In the genomic region with DNA sequence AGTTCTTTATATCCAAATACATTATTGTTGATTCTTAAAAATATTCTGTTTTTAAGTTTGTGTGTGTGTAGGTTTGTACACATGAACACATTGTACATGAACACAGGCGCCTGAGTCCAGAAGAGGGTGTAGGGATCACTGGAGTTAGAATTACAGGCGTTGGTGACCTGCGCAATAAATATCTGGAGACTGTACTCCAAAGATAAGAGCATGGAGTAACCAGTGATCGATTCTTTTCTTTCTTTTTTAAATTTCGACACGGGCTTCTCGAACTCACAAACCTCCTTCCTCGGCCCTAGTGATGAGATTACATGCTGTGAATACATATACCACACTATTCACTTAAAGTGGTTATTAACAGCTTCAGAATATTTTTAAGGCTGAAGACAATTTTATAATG, we compare ENCODE assay signal across 7 mouse cellular contexts. TPM values are rescaled to one million over a fixed set of nuclear protein-coding genes. Genes with fewer than 3 reads are reported as not detected.
A peak's percentile ranks its signal among the peaks of the same experiment; 100 is the strongest.
DNase-seq lines count a peak whose midpoint lies in the region; ATAC-seq and TF ChIP-seq lines count a peak whose summit lies in the region.

No protein-coding gene starts in this region.

- H3K4me2 ChIP-seq in neural tube, embryonic 11.5 days (ENCODE audit: low read depth), result peak overlapping the region; percentile 98; the same call in 1 of the 2 replicates
- peak overlapping the region; percentile 88; the same call in 1 of the 2 replicates for H3K4me2 ChIP-seq in heart, postnatal 0 days (ENCODE audit: low read depth, low read length)
- H3K4me2 ChIP-seq in liver, embryonic 16.5 days (ENCODE audit: low read depth, low read length), result peak overlapping the region; percentile 99

- H3K4me1 ChIP-seq in neural tube, embryonic 11.5 days (ENCODE audit: control insufficient read depth, insufficient read depth, low read length), result 0 out of 2 replicates have a peak, but pooled peaks cover 2% of the 10 kb centered on the region
- H3K4me1 ChIP-seq in heart, postnatal 0 days (ENCODE audit: control insufficient read depth, insufficient read depth), result peaks cover 6% of the 10 kb centered on the region; the same call in 1 of the 2 replicates
- peaks cover 11% of the 10 kb centered on the region for H3K4me1 ChIP-seq in liver, embryonic 16.5 days (ENCODE audit: control insufficient read depth, low read depth, low read length)

- TF ChIP-seq EP300 in heart, postnatal 0 days (IDR thresholded peaks at IDR 0.05; ENCODE audit: low read depth), result no peak

- TF ChIP-seq CTCF in heart, postnatal 0 days (IDR thresholded peaks at IDR 0.05; ENCODE audit: low read depth), result no peak

- no peaks in the 10 kb centered on the region for H3K27me3 ChIP-seq in neural tube, embryonic 11.5 days (ENCODE audit: control insufficient read depth, insufficient read depth, low read length)
- H3K27me3 ChIP-seq in heart, postnatal 0 days (ENCODE audit: control insufficient read depth, insufficient read depth, low read length), result no peaks in the 10 kb centered on the region
- H3K27me3 ChIP-seq in liver, embryonic 16.5 days (ENCODE audit: control insufficient read depth, insufficient read depth, low read depth, low read length), result no peaks in the 10 kb centered on the region

- WGBS in neural tube, embryonic 11.5 days, result 76% methylated on average over 8 of the region's 8 CpGs
- 72% methylated on average over 8 of the region's 8 CpGs for WGBS in heart, postnatal 0 days
- 27% methylated on average over 8 of the region's 8 CpGs for WGBS in liver, embryonic 16.5 days (ENCODE audit: insufficient replicate concordance)

- no peaks in the 10 kb centered on the region for H3K36me3 ChIP-seq in neural tube, embryonic 11.5 days (ENCODE audit: control insufficient read depth, insufficient read depth, low read length)
- no peaks in the 10 kb centered on the region for H3K36me3 ChIP-seq in heart, postnatal 0 days (replicated peaks; ENCODE audit: control insufficient read depth, insufficient read depth, low read length)
- no peaks in the 10 kb centered on the region for H3K36me3 ChIP-seq in liver, embryonic 16.5 days (ENCODE audit: control insufficient read depth, insufficient read depth)

- intact Hi-C loops in left cerebral cortex, postnatal 10 days (cut with DNase I), result no loop called here

- H3K9me3 ChIP-seq in neural tube, embryonic 11.5 days (ENCODE audit: control insufficient read depth, low read length), result no peaks in the 10 kb centered on the region
- H3K9me3 ChIP-seq in heart, postnatal 0 days (replicated peaks; ENCODE audit: control insufficient read depth, low read length), result no peaks in the 10 kb centered on the region
- H3K9me3 ChIP-seq in liver, embryonic 16.5 days (replicated peaks; ENCODE audit: control insufficient read depth, low read length), result no peaks in the 10 kb centered on the region

- ATAC-seq in neural tube, embryonic 11.5 days (ENCODE audit: insufficient read depth, low FRiP score, low TSS enrichment), result no peak
- no peak for ATAC-seq in heart, postnatal 0 days (ENCODE audit: insufficient read depth, low read depth)
- peak; percentile 93 for ATAC-seq in liver, embryonic 16.5 days (ENCODE audit: low read depth)

- H3K27ac ChIP-seq in neural tube, embryonic 11.5 days (ENCODE audit: low read depth, low read length), result no peak overlapping the region
- H3K27ac ChIP-seq in heart, postnatal 0 days (ENCODE audit: low read depth), result no peak overlapping the region
- H3K27ac ChIP-seq in liver, embryonic 16.5 days (ENCODE audit: low read length), result peak overlapping the region; percentile 70

- no peak overlapping the region for H3K4me3 ChIP-seq in neural tube, embryonic 11.5 days (ENCODE audit: low read depth, low read length)
- peak overlapping the region; percentile 52; the same call in 1 of the 2 replicates for H3K4me3 ChIP-seq in heart, postnatal 0 days (ENCODE audit: low read depth, low read length)
- peak overlapping the region; percentile 77 for H3K4me3 ChIP-seq in liver, embryonic 16.5 days (ENCODE audit: low read depth, low read length)

- no peak overlapping the region for H3K9ac ChIP-seq in neural tube, embryonic 11.5 days (ENCODE audit: low read length)
- H3K9ac ChIP-seq in heart, postnatal 0 days (replicated peaks; ENCODE audit: low read depth, low read length), result 0 out of 2 replicates have a peak overlapping the region, but pooled peaks have one; percentile 3
- H3K9ac ChIP-seq in liver, embryonic 16.5 days (ENCODE audit: low read depth, low read length), result peak overlapping the region; percentile 69

- no peak for DNase-seq in neural tube, embryonic 11.5 days (ENCODE audit: low spot score)
- no peak for DNase-seq in neural tube, embryonic 10.5 days (ENCODE audit: extremely low spot score, low spot score)
- DNase-seq in heart, postnatal 0 days (ENCODE audit: low spot score), result no peak
- no peak for DNase-seq in frontal cortex, postnatal 14 days (ENCODE audit: low spot score in 2 of 2)
- DNase-seq in right cerebral cortex, adult 2 months (ENCODE audit: low spot score in 2 of 2), result no peak
- no peak for DNase-seq in left cerebral cortex, postnatal 10 days (ENCODE audit: extremely low spot score in 1 of 2, low spot score in 2 of 2)

RNA-seq across cellular contexts. Expression of gene Zfp239, which starts 0.6 kb away (rescaled TPM):
- polyA plus RNA-seq in neural tube, embryonic 11.5 days (2014; fragmentation: Nextera tagmentation; extraction: Ambion mirVana), result 9.6 and 10.8 TPM in 2 replicates
- total RNA-seq in heart, postnatal 0 days (2014; rRNA removed; ENCODE audit: low replicate concordance), result 0.27 TPM in 1 of 2 replicates, not detected in the other
- polyA plus RNA-seq in heart, postnatal 0 days (2015; fragmentation: Nextera tagmentation; extraction: Ambion mirVana), result 0.20 and 0.48 TPM in 2 replicates
- 1.7 and 2.3 TPM in 2 replicates for polyA plus RNA-seq in liver, embryonic 16.5 days (2015; fragmentation: Nextera tagmentation; extraction: Ambion mirVana)
- 10 to 100 TPM; 31.6 to 38.5 TPM for total RNA-seq in left cerebral cortex, postnatal 10 days (2021)

RNA-seq across cellular contexts. Expression of gene Zfp637, which starts 21.5 kb away (rescaled TPM):
- polyA plus RNA-seq in neural tube, embryonic 11.5 days (2014; fragmentation: Nextera tagmentation; extraction: Ambion mirVana), result 132 and 134 TPM in 2 replicates
- total RNA-seq in heart, postnatal 0 days (2014; rRNA removed; ENCODE audit: low replicate concordance), result 47.3 and 52.9 TPM in 2 replicates
- 67.6 and 74.0 TPM in 2 replicates for polyA plus RNA-seq in heart, postnatal 0 days (2015; fragmentation: Nextera tagmentation; extraction: Ambion mirVana)
- polyA plus RNA-seq in liver, embryonic 16.5 days (2015; fragmentation: Nextera tagmentation; extraction: Ambion mirVana), result 28.9 and 30.6 TPM in 2 replicates
- 10 to 100 TPM; 64.1 to 71.1 TPM for total RNA-seq in left cerebral cortex, postnatal 10 days (2021)

RNA-seq across cellular contexts. Expression of gene Hnrnpf, which starts 37.7 kb away (rescaled TPM):
- polyA plus RNA-seq in neural tube, embryonic 11.5 days (2014; fragmentation: Nextera tagmentation; extraction: Ambion mirVana), result 688 and 701 TPM in 2 replicates
- total RNA-seq in heart, postnatal 0 days (2014; rRNA removed; ENCODE audit: low replicate concordance), result 223 and 234 TPM in 2 replicates
- 292 and 314 TPM in 2 replicates for polyA plus RNA-seq in heart, postnatal 0 days (2015; fragmentation: Nextera tagmentation; extraction: Ambion mirVana)
- polyA plus RNA-seq in liver, embryonic 16.5 days (2015; fragmentation: Nextera tagmentation; extraction: Ambion mirVana), result 420 and 472 TPM in 2 replicates
- total RNA-seq in left cerebral cortex, postnatal 10 days (2021), result 100 to 1,000 TPM; 144 to 146 TPM
